Mouse (Mus musculus) liver, embryonic 14.5 days (tissue): Measurements from ENCODE around the gene Myt1l.

Experiments used
- CTCF ChIP-seq: IDR thresholded peaks from 2 replicates; pipeline ENCODE4 v1.5.1; 2016; ENCODE audit warnings: antibody characterized with exemption, low read depth, control low read depth
- EP300 ChIP-seq: IDR thresholded peaks from 2 replicates; pipeline ENCODE4 v1.6.1; 2016; ENCODE audit warnings: antibody characterized with exemption, low read depth

- TF ChIP-seq CTCF (no peak), EP300 (no peak)
Measured at GRCm38 (mm10) chr12:29937851-29938375, 409.7 kb downstream of the Myt1l start.
